Mouse (Mus musculus): Measurements from ENCODE around the gene Abca14. TPM values are rescaled to one million over a fixed set of nuclear protein-coding genes. Genes with fewer than 3 reads are reported as not detected.

Abca14 gene
- total and polyA plus RNA-seq, 3 experiments, result not detected

DNA sequence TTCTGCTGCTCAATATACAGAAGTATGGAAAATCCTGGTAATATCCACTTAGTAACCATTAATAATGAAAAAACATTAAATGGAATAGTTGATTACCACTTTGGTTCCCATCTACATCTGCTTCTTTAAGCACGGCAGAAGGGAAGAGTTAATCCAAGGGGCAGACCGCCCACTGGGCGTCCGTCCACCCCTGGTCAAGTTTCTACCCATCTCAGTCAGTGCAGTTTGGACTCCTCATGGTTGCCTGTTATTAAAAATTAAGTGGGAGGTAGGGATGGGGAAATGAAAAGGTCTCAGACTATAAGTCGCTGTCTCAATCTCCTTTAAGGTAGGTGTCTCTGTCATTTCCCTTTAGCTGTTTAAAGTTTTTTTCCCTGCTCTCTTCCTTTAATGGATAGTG is 14.8 kb upstream of the Abca14 start:
- no peak for DNase-seq (ENCODE audit: extremely low read depth)
- no peaks in the 10 kb centered on the region for H3K9me3 ChIP-seq (replicated peaks; ENCODE audit: low read length)
- H3K27me3 ChIP-seq (replicated peaks), result no peaks in the 10 kb centered on the region
- no peaks in the 10 kb centered on the region for H3K36me3 ChIP-seq (replicated peaks in 1 of 2; ENCODE audit: control insufficient read depth in 1 of 2, insufficient read depth in 1 of 2, low read length in 1 of 2)
- H3K4me1 ChIP-seq (ENCODE audit: control insufficient read depth in 1 of 2, insufficient read depth in 2 of 2), result no peaks in the 10 kb centered on the region
- no peak overlapping the region for H3K9ac ChIP-seq (ENCODE audit: insufficient read depth, low read depth)
- no peak for TF ChIP-seq JUN (IDR thresholded peaks at IDR 0.05; ENCODE audit: insufficient read depth, low read depth, low read length)
- no peak for TF ChIP-seq POLR2A (IDR thresholded peaks at IDR 0.05; ENCODE audit: low read depth, low read length)
- no peak for TF ChIP-seq NELFE (IDR thresholded peaks at IDR 0.05; ENCODE audit: low read depth, low read length)
- no peak for TF ChIP-seq SMC3 (IDR thresholded peaks at IDR 0.05; ENCODE audit: low read depth, low read length)
- TF ChIP-seq ZKSCAN1 (IDR thresholded peaks at IDR 0.05; ENCODE audit: borderline replicate concordance, low read depth, low read length), result no peak
- TF ChIP-seq ZMIZ1 (IDR thresholded peaks at IDR 0.05; ENCODE audit: low read depth, low read length), result no peak
- dilution Hi-C loops (cut with MboI; ENCODE audit: extremely low pct_ligation_motif_present, extremely low pct_unique_long_range_greater_than_20kb, low sequenced_read_pairs), result no loop called here
- no peak overlapping the region for H3K4me2 ChIP-seq (ENCODE audit: insufficient read depth, low read depth, poor library complexity, severe bottlenecking)
- H3K27ac ChIP-seq (ENCODE audit: insufficient read depth, low read depth), result no peak overlapping the region
- no peak overlapping the region for H3K4me3 ChIP-seq (replicated peaks in 1 of 3; ENCODE audit: low read depth in 2 of 3, low read length in 2 of 3, poor library complexity in 1 of 3)
- in situ Hi-C loops (cut with MboI; ENCODE audit: low pct_ligation_motif_present, low pct_unique_long_range_greater_than_20kb, low sequenced_read_pairs), result no loop called here
- no peaks in the 10 kb centered on the region for H3K79me2 ChIP-seq (replicated peaks; ENCODE audit: control insufficient read depth, extremely low read depth, insufficient read depth, poor library complexity, severe bottlenecking)

- H3K36me3 ChIP-seq (replicated peaks in 1 of 2; ENCODE audit: control insufficient read depth in 1 of 2, insufficient read depth in 1 of 2, low read length in 1 of 2), result no peaks in the 10 kb centered on the region
- no peak for DNase-seq (ENCODE audit: extremely low read depth)
Measured at GRCm38 (mm10) chr7:120189369-120190149, 14.2 kb upstream of the Abca14 start.

DNA sequence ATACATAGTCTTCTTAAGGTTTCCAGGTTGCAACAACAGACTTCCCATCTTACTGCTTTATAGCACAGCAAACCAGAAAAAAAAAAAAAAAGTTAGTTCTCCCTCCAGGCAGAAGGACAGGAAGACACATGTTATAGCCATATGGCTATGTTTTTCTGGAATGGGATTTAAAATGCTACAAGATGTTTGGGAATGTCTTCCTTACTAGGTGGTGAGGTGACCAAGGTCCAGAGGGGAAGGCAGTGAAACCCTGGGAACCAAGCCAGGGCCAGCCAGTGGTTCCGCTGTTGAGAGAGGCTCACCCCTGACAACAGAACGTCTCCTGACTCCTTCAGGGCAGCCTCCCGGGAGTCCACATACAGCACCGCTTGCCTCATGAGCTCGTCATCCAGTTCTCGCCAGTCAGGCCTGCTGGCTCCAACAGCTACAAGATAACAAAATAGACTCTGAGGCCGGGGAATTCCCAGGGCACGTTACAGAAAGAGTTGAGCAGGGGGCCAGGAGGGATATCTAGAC is 13.6 kb upstream of the Abca14 start:
- Histone ChIP-seq H3K79me2 (replicated peaks; ENCODE audit: control insufficient read depth, extremely low read depth, insufficient read depth, poor library complexity, severe bottlenecking) (no peaks in the 10 kb centered on the region), H3K27me3 (replicated peaks) (peaks cover under 1% of the 10 kb centered on the region), H3K36me3 (replicated peaks in 1 of 2; ENCODE audit: control insufficient read depth in 1 of 2, insufficient read depth in 1 of 2, low read length in 1 of 2) (no peaks in the 10 kb centered on the region), H3K27ac (ENCODE audit: insufficient read depth, low read depth) (no peak overlapping the region), H3K9me3 (replicated peaks; ENCODE audit: low read length) (no peaks in the 10 kb centered on the region), H3K4me2 (ENCODE audit: insufficient read depth, low read depth, poor library complexity, severe bottlenecking) (no peak overlapping the region), H3K4me1 (ENCODE audit: control insufficient read depth in 1 of 2, insufficient read depth in 2 of 2) (no peaks in the 10 kb centered on the region), H3K4me3 (replicated peaks in 1 of 3; ENCODE audit: low read depth in 2 of 3, low read length in 2 of 3, poor library complexity in 1 of 3) (no peak overlapping the region), H3K9ac (ENCODE audit: insufficient read depth, low read depth) (no peak overlapping the region)
- DNase-seq (ENCODE audit: extremely low read depth), result no peak
- dilution Hi-C loops (cut with MboI; ENCODE audit: extremely low pct_ligation_motif_present, extremely low pct_unique_long_range_greater_than_20kb, low sequenced_read_pairs) (no loop called here), in situ Hi-C loops (cut with MboI; ENCODE audit: low pct_ligation_motif_present, low pct_unique_long_range_greater_than_20kb, low sequenced_read_pairs) (no loop called here)
- TF ChIP-seq CTCF (conservative IDR thresholded peaks at IDR 0.05 in 1 of 2, IDR thresholded peaks at IDR 0.05 in 1 of 2; ENCODE audit: low read depth in 2 of 2, low read length in 2 of 2) (no peak), NELFE (IDR thresholded peaks at IDR 0.05; ENCODE audit: low read depth, low read length) (no peak), EP300 (IDR thresholded peaks at IDR 0.05; ENCODE audit: low read length) (no peak), E2F4 (IDR thresholded peaks at IDR 0.05; ENCODE audit: insufficient replicate concordance, low read depth, low read length) (no peak), HCFC1 (IDR thresholded peaks at IDR 0.05; ENCODE audit: low read depth, low read length) (no peak), MAX (IDR thresholded peaks at IDR 0.05; ENCODE audit: low read length) (no peak), ZC3H11A (IDR thresholded peaks at IDR 0.05; ENCODE audit: low read depth, low read length) (no peak), ZMIZ1 (IDR thresholded peaks at IDR 0.05; ENCODE audit: low read depth, low read length) (no peak), JUND (conservative IDR thresholded peaks at IDR 0.05; ENCODE audit: low read depth, low read length) (no peak), JUN (IDR thresholded peaks at IDR 0.05; ENCODE audit: insufficient read depth, low read depth, low read length) (no peak), PAX5 (IDR thresholded peaks at IDR 0.05; ENCODE audit: low read length) (no peak), TBP (conservative IDR thresholded peaks at IDR 0.05; ENCODE audit: low read depth, low read length) (no peak), MYC (IDR thresholded peaks at IDR 0.05; ENCODE audit: low read depth, low read length) (no peak), GABPA (IDR thresholded peaks at IDR 0.05; ENCODE audit: insufficient replicate concordance, low read depth, low read length) (no peak)

More at GRCm38 (mm10) chr7:120189369-120190149, 14.2 kb upstream of the Abca14 start:
- Histone ChIP-seq H3K79me2 (replicated peaks; ENCODE audit: control insufficient read depth, extremely low read depth, insufficient read depth, poor library complexity, severe bottlenecking) (no peaks in the 10 kb centered on the region), H3K9me3 (replicated peaks; ENCODE audit: low read length) (no peaks in the 10 kb centered on the region), H3K27me3 (replicated peaks) (no peaks in the 10 kb centered on the region), H3K9ac (ENCODE audit: insufficient read depth, low read depth) (no peak overlapping the region), H3K27ac (ENCODE audit: insufficient read depth, low read depth) (no peak overlapping the region), H3K4me3 (replicated peaks in 1 of 3; ENCODE audit: low read depth in 2 of 3, low read length in 2 of 3, poor library complexity in 1 of 3) (no peak overlapping the region), H3K4me2 (ENCODE audit: insufficient read depth, low read depth, poor library complexity, severe bottlenecking) (no peak overlapping the region), H3K4me1 (ENCODE audit: control insufficient read depth in 1 of 2, insufficient read depth in 2 of 2) (no peaks in the 10 kb centered on the region)
- TF ChIP-seq MXI1 (IDR thresholded peaks at IDR 0.05; ENCODE audit: low read depth, low read length), result no peak
- TF ChIP-seq MYC (IDR thresholded peaks at IDR 0.05; ENCODE audit: low read depth, low read length), result no peak
- TF ChIP-seq TCF12 (IDR thresholded peaks at IDR 0.05; ENCODE audit: low read depth, low read length), result no peak
- no peak for TF ChIP-seq MAFK (IDR thresholded peaks at IDR 0.05; ENCODE audit: insufficient replicate concordance, low read length)
- no peak for TF ChIP-seq POLR2A (IDR thresholded peaks at IDR 0.05; ENCODE audit: low read depth, low read length)
- no peak for TF ChIP-seq HCFC1 (IDR thresholded peaks at IDR 0.05; ENCODE audit: low read depth, low read length)
- TF ChIP-seq JUND (conservative IDR thresholded peaks at IDR 0.05; ENCODE audit: low read depth, low read length), result no peak
- TF ChIP-seq PAX5 (IDR thresholded peaks at IDR 0.05; ENCODE audit: low read length), result no peak
- TF ChIP-seq MAZ (IDR thresholded peaks at IDR 0.05; ENCODE audit: low read depth, low read length), result no peak
- TF ChIP-seq MAX (IDR thresholded peaks at IDR 0.05; ENCODE audit: low read length), result no peak
- TF ChIP-seq ELF1 (IDR thresholded peaks at IDR 0.05; ENCODE audit: low read depth, low read length), result no peak
- TF ChIP-seq JUN (IDR thresholded peaks at IDR 0.05; ENCODE audit: insufficient read depth, low read depth, low read length), result no peak
- no peak for TF ChIP-seq EP300 (IDR thresholded peaks at IDR 0.05; ENCODE audit: low read length)
- TF ChIP-seq ZC3H11A (IDR thresholded peaks at IDR 0.05; ENCODE audit: low read depth, low read length), result no peak
- TF ChIP-seq TBP (conservative IDR thresholded peaks at IDR 0.05; ENCODE audit: low read depth, low read length), result no peak
- no peak for TF ChIP-seq CHD2 (IDR thresholded peaks at IDR 0.05; ENCODE audit: low read length)
- dilution Hi-C loops (cut with MboI; ENCODE audit: extremely low pct_ligation_motif_present, extremely low pct_unique_long_range_greater_than_20kb, low sequenced_read_pairs), result no loop called here
- in situ Hi-C loops (cut with MboI; ENCODE audit: low pct_ligation_motif_present, low pct_unique_long_range_greater_than_20kb, low sequenced_read_pairs), result no loop called here

Measured in CH12.LX (cell line).